12 mouse cellular contexts compared by ENCODE assay signal in the genomic region with DNA sequence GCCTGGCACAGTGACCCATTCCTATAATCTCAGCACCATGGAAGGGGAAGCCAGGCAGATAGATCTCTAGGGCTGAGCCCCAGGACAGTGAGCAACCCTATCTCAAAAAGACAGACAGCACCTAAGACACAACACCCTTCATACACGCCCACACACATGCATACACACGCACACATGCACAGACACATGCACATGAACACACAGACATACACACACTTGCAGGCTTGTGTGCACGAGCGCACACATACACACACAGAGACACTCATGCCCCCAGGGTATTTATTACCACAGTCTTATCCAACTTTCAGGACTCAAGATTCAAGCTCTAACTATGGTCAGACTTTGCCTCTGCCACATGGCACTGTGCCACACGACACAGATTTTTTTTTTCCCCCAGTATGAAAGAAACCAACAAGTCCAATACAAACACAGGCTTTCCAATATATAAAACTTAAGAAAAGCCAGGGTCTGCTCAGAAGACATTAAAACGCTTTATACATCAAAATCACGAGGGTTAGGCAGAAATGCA. TPM values are rescaled to one million over a fixed set of nuclear protein-coding genes. Genes with fewer than 3 reads are reported as not detected.
DNase-seq lines count a peak whose midpoint lies in the region; ATAC-seq lines count a peak whose summit lies in the region.
"Had no signal": no experiment of that assay in that cellular context is flagged by ENCODE, and none has a peak within 500 bp of the region (broad histone marks: within the 10 kb centered on the region; RNA-seq: fewer than 3 reads in every experiment).

No protein-coding gene starts in this region.

- H3K9me3 ChIP-seq in heart, embryonic 14.5 days (ENCODE audit: control insufficient read depth, low read length), result no peaks in the 10 kb centered on the region
- no peaks in the 10 kb centered on the region for H3K9me3 ChIP-seq in embryonic facial prominence, embryonic 12.5 days
- H3K9me3 ChIP-seq in limb, embryonic 10.5 days (replicated peaks), result no peaks in the 10 kb centered on the region
- H3K9me3 ChIP-seq: forebrain, embryonic 10.5 days had no signal

- H3K27ac ChIP-seq in heart, embryonic 14.5 days (replicated peaks in 1 of 2; ENCODE audit: control insufficient read depth in 1 of 2, insufficient read depth in 1 of 2, low read depth in 2 of 2, low read length in 2 of 2), result peak overlapping the region; percentile 70 to 93
- H3K27ac ChIP-seq in embryonic facial prominence, embryonic 12.5 days, result peak overlapping the region; percentile 61
- peak overlapping the region; percentile 78 for H3K27ac ChIP-seq in limb, embryonic 10.5 days

- H3K36me3 ChIP-seq in heart, embryonic 14.5 days (ENCODE audit: control insufficient read depth, insufficient read depth, low read length), result 0 out of 2 replicates have a peak, but pooled peaks cover 3% of the 10 kb centered on the region
- no peaks in the 10 kb centered on the region for H3K36me3 ChIP-seq in embryonic facial prominence, embryonic 12.5 days
- no peaks in the 10 kb centered on the region for H3K36me3 ChIP-seq in limb, embryonic 10.5 days

- H3K27me3 ChIP-seq in heart, embryonic 14.5 days (ENCODE audit: control insufficient read depth, insufficient read depth, low read length), result no peaks in the 10 kb centered on the region
- H3K27me3 ChIP-seq in embryonic facial prominence, embryonic 12.5 days, result no peaks in the 10 kb centered on the region
- no peaks in the 10 kb centered on the region for H3K27me3 ChIP-seq in limb, embryonic 10.5 days (ENCODE audit: low read depth, poor library complexity, severe bottlenecking)
- H3K27me3 ChIP-seq: CH12.LX had no signal

- 80% methylated on average over 7 of the region's 7 CpGs for WGBS in heart, embryonic 14.5 days
- 69% methylated on average over 7 of the region's 7 CpGs for WGBS in embryonic facial prominence, embryonic 12.5 days
- 73% methylated on average over 7 of the region's 7 CpGs for WGBS in limb, embryonic 10.5 days

- peak overlapping the region; percentile 59 for H3K4me2 ChIP-seq in heart, embryonic 14.5 days (ENCODE audit: low read length)
- no peak overlapping the region for H3K4me2 ChIP-seq in embryonic facial prominence, embryonic 12.5 days (replicated peaks)

- DNase-seq in heart, adult 11 months, result no peak
- peak; percentile 12 for DNase-seq in 3134 (ENCODE audit: extremely low read depth, insufficient read length, low spot score)
- no peak for DNase-seq in limb, embryonic 10.5 days (ENCODE audit: low spot score)
- no peak for DNase-seq in spleen, postnatal 10 days (ENCODE audit: low spot score in 2 of 2)
- no peak for DNase-seq in left cerebral cortex, adult 9 months (ENCODE audit: low spot score in 2 of 2)
- DNase-seq: left cerebral cortex, postnatal 4 days; right cerebral cortex, postnatal 25 days had no signal

- ATAC-seq in heart, embryonic 14.5 days (ENCODE audit: insufficient number of reproducible peaks, insufficient read depth, low FRiP score, low read depth), result no peak
- ATAC-seq in embryonic facial prominence, embryonic 12.5 days (ENCODE audit: insufficient number of reproducible peaks, insufficient read depth, low FRiP score, low TSS enrichment), result no peak
- no peak for ATAC-seq in erythroblast, adult 5-6 weeks (replicated peaks; ENCODE audit: low FRiP score, poor library complexity, severe bottlenecking)

- H3K4me3 ChIP-seq in heart, embryonic 14.5 days (ENCODE audit: control insufficient read depth in 1 of 2, insufficient read depth in 1 of 2, low read depth in 1 of 2, low read length in 2 of 2), result no peak overlapping the region
- no peak overlapping the region for H3K4me3 ChIP-seq in embryonic facial prominence, embryonic 12.5 days
- H3K4me3 ChIP-seq in limb, embryonic 10.5 days, result 0 out of 2 replicates have a peak overlapping the region, but pooled peaks have one; percentile 36
- H3K4me3 ChIP-seq: forebrain, embryonic 10.5 days had no signal

- peaks cover 12 to 32% of the 10 kb centered on the region in 2 experiments for H3K4me1 ChIP-seq in heart, embryonic 14.5 days (ENCODE audit: control insufficient read depth in 2 of 2, insufficient read depth in 2 of 2, low read length in 2 of 2)
- H3K4me1 ChIP-seq in embryonic facial prominence, embryonic 12.5 days, result peaks cover 47% of the 10 kb centered on the region
- peaks cover 55% of the 10 kb centered on the region for H3K4me1 ChIP-seq in limb, embryonic 10.5 days

- peak overlapping the region; percentile 5; the same call in 1 of the 2 replicates for H3K9ac ChIP-seq in heart, embryonic 14.5 days (ENCODE audit: low read length)
- H3K9ac ChIP-seq in embryonic facial prominence, embryonic 12.5 days, result no peak overlapping the region

RNA-seq across cellular contexts. Expression of a gene that starts 38.3 kb away (rescaled TPM):
- 87.6 and 88.1 TPM in 2 replicates for polyA plus RNA-seq in heart, embryonic 14.5 days (2014; fragmentation: Nextera tagmentation; extraction: Ambion mirVana)
- polyA plus RNA-seq in embryonic facial prominence, embryonic 12.5 days (2016; fragmentation: Nextera tagmentation; extraction: Ambion mirVana), result 112 and 132 TPM in 2 replicates
- polyA plus RNA-seq in limb, embryonic 10.5 days (2016; fragmentation: Nextera tagmentation; extraction: Ambion mirVana), result 30.6 and 47.3 TPM in 2 replicates
- 10.7 and 26.5 TPM in 2 replicates for total RNA-seq in erythroblast, adult 5-6 weeks (2015; ENCODE audit: low replicate concordance)
- total RNA-seq in erythroblast, adult 5-6 weeks (2017; ENCODE audit: low replicate concordance), result 12.3 and 19.5 TPM in 2 replicates
